Mouse (Mus musculus) heart, embryonic 12.5 days (tissue): ENCODE results near the gene Ecsit. TPM values are rescaled to one million over a fixed set of nuclear protein-coding genes. Genes with fewer than 3 reads are reported as not detected.

ENCODE experiments used
- microRNA-seq: library from miRNA; unstranded; fragments of <30 nt; microRNA quantifications from one replicate; pipeline ENCODE4, GENCODE M21; 2017
- polyA plus RNA-seq: library from polyadenylated mRNA; unstranded; fragments of >200 nt; fragmentation: Nextera tagmentation; extraction: Ambion mirVana; gene quantifications from 2 replicates; pipeline ENCODE4 v1.2.1, GENCODE M21; 2016

The Ecsit gene
- polyA plus RNA-seq, 1 experiment from 2014 or later, result 49.3 TPM

Small RNAs within 50 kb of the gene (microRNA-seq; reads per million reads assigned to microRNA genes)
- gene Mir7084, result not detected

Other genes starting within 250 kb of the Ecsit start
- gene Angptl8, start 249.9 kb downstream of the Ecsit start, polyA plus RNA-seq, result 1.7 and 1.9 TPM in 2 replicates
- 52.3 and 59.0 TPM in 2 replicates for gene Dock6, start 232.8 kb downstream of the Ecsit start, polyA plus RNA-seq
- 10.5 and 12.2 TPM in 2 replicates for gene Rab3d, start 167.2 kb downstream of the Ecsit start, polyA plus RNA-seq
- gene Ccdc159, start 158.0 kb downstream of the Ecsit start, polyA plus RNA-seq, result 2.7 and 3.8 TPM in 2 replicates
- 38.3 and 38.4 TPM in 2 replicates for gene Tmem205, start 157.9 kb downstream of the Ecsit start, polyA plus RNA-seq
- 8.2 and 8.4 TPM in 2 replicates for gene Plppr2, start 148.4 kb downstream of the Ecsit start, polyA plus RNA-seq
- gene Swsap1, start 129.7 kb downstream of the Ecsit start, polyA plus RNA-seq, result 4.8 and 5.8 TPM in 2 replicates
- gene Epor, start 121.9 kb downstream of the Ecsit start, polyA plus RNA-seq, result 10.9 and 12.0 TPM in 2 replicates
- gene Rgl3, start 96.0 kb downstream of the Ecsit start, polyA plus RNA-seq, result 1.7 and 2.0 TPM in 2 replicates
- 0.17 and 0.29 TPM in 2 replicates for gene Ccdc151, start 82.8 kb downstream of the Ecsit start, polyA plus RNA-seq
- 79.5 and 81.4 TPM in 2 replicates for gene Prkcsh, start 82.6 kb downstream of the Ecsit start, polyA plus RNA-seq
- 0.13 and 0.40 TPM in 2 replicates for gene Elavl3, start 33.4 kb downstream of the Ecsit start, polyA plus RNA-seq
- gene Gm49318, start 14.2 kb downstream of the Ecsit start, polyA plus RNA-seq, result not detected in 2 replicates
- 9.8 and 10.0 TPM in 2 replicates for gene Zfp653, start 14.1 kb downstream of the Ecsit start, polyA plus RNA-seq
- gene Cnn1, start 13.8 kb upstream of the Ecsit start, polyA plus RNA-seq, result 391 and 421 TPM in 2 replicates
- 102 and 104 TPM in 2 replicates for gene Elof1, start 31.7 kb upstream of the Ecsit start, polyA plus RNA-seq
- gene Acp5, start 50.3 kb upstream of the Ecsit start, polyA plus RNA-seq, result 28.9 and 31.6 TPM in 2 replicates
- 43.8 and 45.2 TPM in 2 replicates for gene Pigyl, start 71.4 kb upstream of the Ecsit start, polyA plus RNA-seq
- 0.17 TPM in 1 of 2 replicates, not detected in the other for gene Zfp872, start 102.7 kb upstream of the Ecsit start, polyA plus RNA-seq
- 19.1 and 20.0 TPM in 2 replicates for gene Zfp809, start 140.3 kb upstream of the Ecsit start, polyA plus RNA-seq
- 4.1 and 4.8 TPM in 2 replicates for gene Zfp599, start 174.5 kb upstream of the Ecsit start, polyA plus RNA-seq
- gene Zfp810, start 222.2 kb upstream of the Ecsit start, polyA plus RNA-seq, result 14.4 and 15.9 TPM in 2 replicates